Mouse (Mus musculus): Measurements from ENCODE around the gene Tbc1d22a.

DNA sequence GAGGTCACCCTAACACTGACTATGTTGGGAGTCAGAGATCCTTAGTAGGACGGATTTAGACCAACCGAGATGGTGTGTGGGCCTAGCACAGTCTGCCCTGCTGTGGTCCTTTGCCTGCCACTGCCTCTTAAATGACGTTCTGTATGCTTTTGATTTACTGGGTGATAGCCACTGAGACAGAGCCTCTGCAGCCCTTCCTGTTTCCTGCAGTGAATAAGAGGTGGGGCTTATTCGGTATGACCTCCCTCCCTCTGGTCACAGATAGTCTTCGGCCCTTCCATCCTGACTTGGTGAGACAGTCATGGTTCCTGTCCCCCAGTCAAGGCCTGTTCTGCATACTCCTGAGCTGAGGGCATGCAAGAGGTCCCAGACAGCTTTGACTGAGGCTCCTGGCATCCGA, 271.6 kb downstream of the Tbc1d22a start:
- TF ChIP-seq CTCF (IDR thresholded peaks at IDR 0.05; ENCODE audit: insufficient read depth, low read length), result no peak
- no peak for TF ChIP-seq POLR2A (IDR thresholded peaks at IDR 0.05; ENCODE audit: borderline replicate concordance, extremely low read depth, low read depth, low read length)
